Mouse (Mus musculus) heart, adult 8-10 months (tissue): ENCODE results near the gene Ugt1a6a. TPM values are rescaled to one million over a fixed set of nuclear protein-coding genes. Genes with fewer than 3 reads are reported as not detected.

Experiments used
- DNase-seq: peaks from one replicate; pipeline ENCODE4 v3.0.0; 2022; ENCODE audit warnings: low spot score
- total RNA-seq, 4 experiments: library from RNA; stranded (reverse); gene quantifications; 2 replicates each; pipeline ENCODE4 v1.2.4; 2022

The Ugt1a6a gene
- total RNA-seq, 4 experiments from 2014 or later, result 1.6 to 2.6 (median 2.4) TPM

DNA sequence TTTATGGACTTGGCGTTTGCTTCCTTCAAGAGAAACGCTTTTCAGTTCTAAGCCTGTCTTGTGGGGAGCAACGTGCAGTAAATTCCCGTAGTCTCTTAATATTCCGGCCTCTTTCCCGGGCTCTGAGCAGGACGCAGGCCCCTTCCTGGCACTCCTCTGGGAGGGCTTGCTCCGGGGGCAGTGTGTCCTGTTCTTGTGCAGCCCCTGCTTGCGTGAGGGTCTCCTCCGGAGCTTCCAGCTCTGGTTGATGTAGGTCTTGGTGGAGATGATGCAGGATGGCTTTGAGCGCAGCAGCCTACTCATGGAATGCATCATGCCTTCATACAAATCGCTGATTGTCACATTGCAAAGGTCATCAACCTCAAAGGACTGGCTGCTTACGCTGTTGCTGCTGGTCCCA, 131.5 kb downstream of the Ugt1a6a start:
- DNase-seq, result no peak

DNA sequence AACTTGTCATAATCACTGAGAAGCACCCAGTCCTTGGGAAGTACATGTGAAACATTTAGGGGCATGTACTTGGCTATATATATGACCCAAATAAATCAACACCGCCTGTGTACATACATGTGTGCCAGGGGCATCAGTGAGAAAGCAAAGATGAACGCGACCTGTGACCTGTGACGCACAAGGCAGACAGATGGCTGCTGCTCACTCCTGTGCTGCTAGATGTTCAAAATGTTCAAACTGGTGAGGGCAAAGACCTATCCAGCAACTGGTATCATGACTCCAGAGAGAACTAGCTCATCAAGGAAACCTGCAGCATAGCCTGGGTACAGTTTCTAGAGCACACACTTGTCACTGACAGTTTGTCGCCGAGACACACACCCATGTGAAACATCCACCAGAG, 132.9 kb downstream of the Ugt1a6a start:
- DNase-seq, result no peak

DNA sequence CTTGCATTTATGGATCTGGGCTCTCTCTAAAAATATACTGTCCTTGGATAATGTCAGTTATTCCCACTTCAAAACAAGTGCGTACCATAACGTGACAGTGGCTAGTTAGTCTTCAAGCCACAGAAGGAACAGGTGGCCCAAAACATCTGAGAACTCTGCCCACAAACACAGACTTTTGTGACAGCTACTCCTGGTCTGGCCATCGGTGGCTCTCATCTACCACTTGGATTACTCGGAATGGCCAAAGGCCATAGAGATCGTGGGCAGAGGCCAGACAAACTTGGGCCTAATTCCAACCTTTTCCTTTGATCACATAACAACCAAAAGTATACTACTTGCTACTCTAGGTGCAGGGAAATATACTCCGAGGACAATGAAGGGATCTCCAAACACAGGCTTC, 133.5 kb downstream of the Ugt1a6a start:
- no peak for DNase-seq

Other genes with a start within 250 kb of the Ugt1a6a start
- 10 to 100 TPM; 13.8 to 17.4 (median 15.6) TPM for gene Usp40, start 126.3 kb upstream of the Ugt1a6a start, total RNA-seq
- gene Ugt1a10, start 79.4 kb upstream of the Ugt1a6a start, total RNA-seq, result not detected
- gene Ugt1a9, start 64.0 kb upstream of the Ugt1a6a start, total RNA-seq, result not detected
- gene Ugt1a8, start 47.0 kb upstream of the Ugt1a6a start, total RNA-seq, result not detected
- 1 to 10 TPM in 2 of 4 experiments, under 1 TPM in 2; 0.68 to 1.4 (median 0.95) TPM for gene Ugt1a7c, start 39.7 kb upstream of the Ugt1a6a start, total RNA-seq
- 1 to 10 TPM in 2 of 4 experiments, under 1 TPM in 1, not detected in 1; 0.83 to 1.3 (median 1.1) TPM for gene Ugt1a6b, start 31.6 kb upstream of the Ugt1a6a start, total RNA-seq
- gene Ugt1a5, start 31.2 kb downstream of the Ugt1a6a start, total RNA-seq, result under 1 TPM in 3 of 4 experiments, not detected in 1; 0.12 to 0.26 (median 0.22) TPM
- under 1 TPM in 1 of 4 experiments, not detected in 3; 0.12 TPM for gene Ugt1a2, start 65.8 kb downstream of the Ugt1a6a start, total RNA-seq
- under 1 TPM; 0.26 to 0.60 (median 0.41) TPM for gene Dnajb3, start 71.0 kb downstream of the Ugt1a6a start, total RNA-seq
- gene Ugt1a1, start 77.2 kb downstream of the Ugt1a6a start, total RNA-seq, result not detected
- gene Mroh2a, start 92.2 kb downstream of the Ugt1a6a start, total RNA-seq, result under 1 TPM in 1 of 4 experiments, not detected in 3; 0.35 TPM
- gene Hjurp, start 142.8 kb downstream of the Ugt1a6a start, total RNA-seq, result 10 to 100 TPM; 10.6 to 14.2 (median 11.0) TPM
- not detected for gene Trpm8, start 142.9 kb downstream of the Ugt1a6a start, total RNA-seq